Mouse (Mus musculus) retina, postnatal 1 day (tissue): ENCODE results near the gene Ptdss2.
A peak's percentile ranks its signal among the peaks of the same experiment; 100 is the strongest.

Experiments used
- DNase-seq: peaks from one replicate; pipeline ENCODE4 v3.0.0-alpha.2; 2012

Gene Ptdss2

GRCm38 (mm10) chr7:141122689-141123516 is 721 bp downstream of the Ptdss2 start:
- DNase-seq: peak; percentile 96

DNA sequence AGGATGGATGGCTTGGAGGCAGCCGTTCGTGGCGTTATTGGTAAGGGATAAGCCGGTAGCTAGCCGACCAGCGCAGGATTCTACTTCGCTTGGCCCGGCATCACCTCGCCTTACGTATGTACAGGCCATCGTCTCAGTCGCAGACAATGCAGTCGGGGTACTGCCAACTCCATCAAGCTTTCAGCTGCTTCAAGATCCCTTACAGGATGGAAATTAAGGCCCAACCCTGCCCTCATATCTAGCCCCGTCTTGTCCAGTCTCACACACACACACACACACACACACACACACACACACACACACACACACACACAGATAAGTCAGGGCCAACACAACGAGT is 1.3 kb downstream of the Ptdss2 start:
- DNase-seq: no peak

- peak; percentile 96 for DNase-seq
These were observed 9.0 kb downstream of the Ptdss2 start for GRCm38 (mm10) chr7:141131024-141131820.

DNA sequence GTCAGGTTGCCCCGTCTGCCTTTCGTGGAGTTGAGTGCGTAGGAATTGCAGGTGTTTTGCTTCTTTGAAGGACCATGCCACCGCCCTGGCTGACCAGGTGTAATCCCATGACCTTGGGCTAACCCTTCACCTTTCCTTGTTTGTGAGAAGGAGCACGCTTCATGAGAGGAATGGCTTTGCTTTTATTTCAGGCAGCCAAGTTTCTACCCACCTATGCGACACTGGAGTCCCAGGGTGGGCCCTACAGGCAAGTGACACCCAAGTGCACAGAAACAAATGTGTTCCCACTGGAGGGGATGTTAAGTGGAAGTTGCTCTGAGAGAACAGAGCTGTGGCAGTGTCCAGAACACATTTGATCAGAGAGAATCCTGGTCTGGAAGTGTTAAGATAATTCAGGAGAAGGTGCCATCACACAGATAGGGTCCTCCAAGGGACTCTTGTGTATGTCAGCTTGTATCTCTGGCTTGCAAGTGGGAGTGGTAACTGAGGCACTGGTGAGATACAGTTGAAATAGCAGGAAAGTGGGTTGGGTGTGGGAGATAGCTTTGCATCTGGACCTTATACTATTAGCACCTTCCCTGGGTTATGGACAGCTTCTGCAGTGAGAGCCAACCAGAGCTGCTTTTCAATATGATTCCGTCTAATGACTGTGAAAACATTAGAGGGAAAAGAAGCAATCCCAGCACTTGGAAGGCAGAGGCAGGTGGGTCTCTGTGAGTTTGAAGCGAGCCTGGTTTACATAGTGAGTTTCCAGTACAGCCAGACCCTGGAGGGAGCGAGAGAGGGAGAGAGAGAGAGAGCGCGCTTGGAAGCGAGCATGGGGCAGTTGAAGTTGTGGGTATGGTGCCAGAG is 9.9 kb downstream of the Ptdss2 start:
- DNase-seq: no peak

DNA sequence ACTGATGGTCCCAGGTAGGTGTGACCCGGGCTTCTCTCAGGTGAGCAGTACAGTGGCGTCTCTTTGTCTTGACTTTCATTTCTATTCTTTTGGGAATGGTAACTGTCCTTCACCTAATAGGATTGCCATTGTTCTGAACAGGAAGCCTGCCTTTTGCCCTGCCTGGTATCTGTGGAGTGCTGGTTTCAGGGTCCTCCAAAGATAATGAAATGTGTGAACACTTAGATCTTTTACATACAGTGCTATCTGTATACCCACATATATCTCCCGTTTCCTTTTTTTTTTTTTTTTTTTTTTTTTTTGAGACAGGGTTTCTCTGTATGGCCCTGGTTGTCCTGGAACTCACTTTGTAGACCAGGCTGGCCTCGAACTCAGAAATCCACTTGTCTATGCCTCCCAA is 19.1 kb downstream of the Ptdss2 start:
- DNase-seq: no peak

GRCm38 (mm10) chr7:141143112-141143511 is 20.9 kb downstream of the Ptdss2 start:
- peak; percentile 42 for DNase-seq

- DNase-seq: no peak
These were observed 21.7 kb downstream of the Ptdss2 start for GRCm38 (mm10) chr7:141143861-141144260.

- no peak for DNase-seq
These were observed 22.5 kb downstream of the Ptdss2 start for GRCm38 (mm10) chr7:141144650-141145049.

DNA sequence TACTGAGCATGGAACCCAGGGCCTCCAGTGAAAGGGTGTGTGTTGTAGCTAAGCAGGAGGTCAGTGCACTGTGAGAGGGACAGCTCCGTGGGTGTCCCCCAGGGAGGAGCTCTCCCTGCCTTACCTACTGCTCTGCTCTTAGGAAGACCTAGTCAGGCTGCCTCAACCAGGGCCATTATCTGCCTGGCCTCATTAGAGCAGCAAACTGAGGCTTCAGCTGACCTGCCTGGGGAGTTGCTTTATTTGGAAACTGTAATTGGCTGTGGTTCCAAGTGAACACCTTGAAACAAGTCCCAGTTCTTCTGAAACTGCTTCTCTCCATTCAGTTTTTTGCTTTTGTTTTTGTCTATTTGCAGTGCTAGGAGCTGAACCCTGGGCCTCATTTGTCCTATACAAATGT is 23.2 kb downstream of the Ptdss2 start:
- no peak for DNase-seq

DNA sequence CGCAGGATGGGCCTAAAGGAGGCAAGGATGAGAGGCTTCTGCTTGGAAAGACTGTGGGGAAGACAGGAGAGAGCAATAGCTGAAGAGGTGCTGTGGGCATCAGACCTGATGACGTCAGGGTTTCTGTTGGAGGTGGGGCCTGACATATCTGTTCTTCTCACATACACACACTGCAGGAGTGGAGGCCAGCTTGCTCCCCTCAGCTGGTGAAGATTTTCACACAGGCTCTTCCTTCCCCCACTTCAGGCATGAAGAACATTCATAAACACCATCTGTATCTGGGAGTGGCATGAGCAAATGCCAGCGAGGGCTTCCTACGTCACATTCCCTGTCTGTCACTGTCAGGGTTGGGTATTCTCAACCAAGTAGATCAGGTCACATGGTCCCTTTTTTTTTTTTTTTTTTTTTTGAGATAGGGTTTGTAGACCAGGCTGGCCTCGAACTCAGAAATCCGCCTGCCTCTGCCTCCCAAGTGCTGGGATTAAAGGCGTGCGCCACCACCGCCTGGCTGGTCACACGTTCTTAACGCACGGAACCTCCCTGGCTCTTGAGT is 23.9 kb downstream of the Ptdss2 start:
- DNase-seq: no peak

- DNase-seq: no peak
These were observed 24.9 kb downstream of the Ptdss2 start for GRCm38 (mm10) chr7:141147044-141147443.

DNA sequence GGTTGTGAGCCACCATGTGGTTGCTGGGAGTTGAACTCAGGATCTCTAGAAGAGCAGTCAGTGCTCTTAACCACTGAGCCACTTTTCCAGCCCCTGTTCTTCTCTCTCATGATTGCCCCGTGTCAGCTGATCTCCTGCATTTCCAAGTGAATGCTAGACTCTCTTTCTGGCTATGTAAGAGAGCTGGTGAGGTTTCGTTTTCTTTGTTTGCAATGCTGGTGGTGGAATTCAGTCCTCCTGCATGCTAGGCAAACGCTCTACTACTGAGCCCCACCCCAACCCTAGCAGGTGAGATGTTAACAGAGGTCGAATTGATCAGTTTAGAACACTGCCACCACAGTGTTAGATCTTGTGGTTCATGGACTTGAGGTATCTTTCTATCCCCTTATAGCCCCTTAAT is 26.5 kb downstream of the Ptdss2 start:
- DNase-seq: no peak

DNA sequence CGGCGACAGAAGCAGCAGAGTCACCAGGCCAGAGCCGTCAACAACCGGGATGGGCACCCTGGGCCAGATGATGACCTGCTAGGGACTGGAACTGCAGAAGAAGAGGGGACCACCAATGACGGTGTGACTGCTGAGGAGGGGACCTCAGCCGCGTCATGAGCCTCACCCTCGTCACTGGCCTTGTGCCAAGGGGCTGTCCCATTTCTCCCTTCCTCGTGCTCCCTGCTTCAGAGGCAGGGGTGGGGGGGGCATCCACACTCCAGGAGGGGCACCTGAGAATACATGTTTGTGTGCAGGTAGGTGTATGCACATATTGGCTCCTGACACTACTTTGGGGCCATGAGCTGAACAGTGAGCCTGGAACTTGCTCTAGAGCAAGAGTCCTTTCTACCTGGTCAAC is 33.2 kb downstream of the Ptdss2 start:
- DNase-seq: no peak

DNA sequence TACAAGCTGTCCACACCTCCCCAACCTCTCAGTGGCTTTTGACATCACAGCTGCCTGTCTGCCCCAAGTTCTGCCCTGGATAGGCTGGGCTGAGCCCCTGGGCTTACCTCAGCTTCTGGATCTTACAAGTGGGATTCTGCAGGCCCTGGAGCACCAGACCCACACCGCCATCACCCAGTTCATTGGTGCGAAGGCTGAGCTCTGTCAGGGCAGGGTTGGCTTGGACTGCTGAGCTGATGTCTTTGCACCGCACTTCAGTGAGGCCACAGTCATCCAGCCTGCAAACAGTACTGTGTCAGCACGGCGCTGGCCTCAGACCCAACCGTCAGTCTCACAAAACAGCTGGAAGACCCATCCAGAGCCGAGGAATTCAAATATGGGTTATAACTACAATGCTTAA is 42.2 kb downstream of the Ptdss2 start:
- DNase-seq: no peak

DNA sequence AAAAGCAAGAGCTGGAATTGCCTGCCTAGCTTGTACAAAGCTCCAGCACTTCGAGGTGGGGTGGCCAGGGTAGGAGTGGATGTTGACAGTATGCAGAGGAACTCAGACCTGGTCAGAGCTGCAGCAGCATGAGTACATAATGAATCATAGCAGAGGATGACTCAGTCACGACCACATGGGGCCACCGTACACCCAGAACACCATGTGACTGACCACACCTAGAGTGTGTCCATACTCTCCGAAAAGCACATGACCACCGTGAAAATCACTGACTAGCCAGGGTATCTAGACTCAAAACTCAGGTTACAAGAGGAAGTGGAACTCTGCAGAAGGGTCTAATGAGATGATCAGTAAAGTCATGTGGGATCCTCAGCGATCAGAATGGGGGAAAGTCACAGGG is 42.7 kb downstream of the Ptdss2 start:
- no peak for DNase-seq

DNA sequence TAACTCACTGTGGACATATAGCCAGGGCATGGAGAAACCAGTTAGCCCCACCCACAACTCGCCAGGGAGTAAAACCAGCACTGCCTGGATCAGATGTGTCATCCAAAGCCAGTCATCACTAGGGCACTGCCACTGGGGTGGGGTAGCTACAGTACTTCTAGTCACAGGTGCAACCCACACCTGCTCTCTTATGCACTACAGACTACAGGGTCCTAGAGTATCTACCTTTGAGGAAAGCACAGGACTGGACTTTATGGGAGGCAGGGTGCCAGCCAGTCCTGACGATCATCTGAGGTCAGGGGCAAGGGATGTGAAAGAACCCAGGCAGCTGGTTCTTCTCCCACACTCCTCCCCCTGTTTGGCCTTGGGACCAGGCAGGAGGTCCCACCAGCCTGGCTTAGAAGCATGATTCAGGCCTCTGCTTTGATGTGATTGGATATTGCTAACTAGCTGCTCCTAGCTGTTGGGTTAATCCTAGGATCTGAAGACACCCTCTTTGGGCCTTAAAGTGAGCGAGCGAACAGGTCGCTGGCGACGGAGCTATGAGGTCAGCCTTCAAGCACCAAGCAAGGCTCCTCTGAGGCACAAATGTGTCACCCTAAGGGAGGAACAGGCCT is 45.8 kb downstream of the Ptdss2 start:
- DNase-seq: peak; percentile 60

GRCm38 (mm10) chr7:141168518-141168953 is 46.4 kb downstream of the Ptdss2 start:
- DNase-seq: peak; percentile 29

GRCm38 (mm10) chr7:141169300-141169699 is 47.1 kb downstream of the Ptdss2 start:
- DNase-seq: no peak

DNA sequence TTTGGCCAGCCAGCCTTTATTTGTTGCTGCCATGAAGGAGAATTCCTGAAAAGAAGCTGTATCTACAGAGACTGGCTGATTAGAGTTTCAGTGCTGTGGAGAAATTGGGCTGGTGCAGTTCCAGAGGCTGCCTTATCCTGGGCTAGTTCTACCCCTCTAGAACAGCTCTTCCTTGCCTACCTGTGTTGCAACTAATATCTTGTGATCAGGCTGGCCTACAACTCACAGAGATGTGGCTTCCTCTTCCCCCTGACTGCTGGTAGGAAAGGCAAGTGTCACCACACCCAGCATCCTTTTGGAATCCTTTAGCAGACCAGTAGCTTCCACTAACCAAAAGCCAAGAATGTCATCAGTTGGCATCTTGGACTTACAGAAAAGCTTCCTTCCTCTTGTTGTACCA is 47.7 kb downstream of the Ptdss2 start:
- DNase-seq: no peak

- DNase-seq: peak; percentile 97
These were observed 50.2 kb downstream of the Ptdss2 start, which contains the start of gene Rnh1 for GRCm38 (mm10) chr7:141172116-141173006. Gene Rnh1, minus strand, starts transcription at chr7:141172857.

- no peak for DNase-seq
These were observed 51.2 kb downstream of the Ptdss2 start for GRCm38 (mm10) chr7:141173323-141173850.
